Mouse (Mus musculus) right cerebral cortex, adult 2 months (tissue): Measurements from ENCODE around the gene Lad1.
A peak's percentile ranks its signal among the peaks of the same experiment; 100 is the strongest.

Experiments used
- DNase-seq, 2 experiments: peaks; one replicate each; pipeline ENCODE4 v3.0.0; 2021 to 2022; ENCODE audit warnings: low spot score in 2 of 2

Gene Lad1

DNA sequence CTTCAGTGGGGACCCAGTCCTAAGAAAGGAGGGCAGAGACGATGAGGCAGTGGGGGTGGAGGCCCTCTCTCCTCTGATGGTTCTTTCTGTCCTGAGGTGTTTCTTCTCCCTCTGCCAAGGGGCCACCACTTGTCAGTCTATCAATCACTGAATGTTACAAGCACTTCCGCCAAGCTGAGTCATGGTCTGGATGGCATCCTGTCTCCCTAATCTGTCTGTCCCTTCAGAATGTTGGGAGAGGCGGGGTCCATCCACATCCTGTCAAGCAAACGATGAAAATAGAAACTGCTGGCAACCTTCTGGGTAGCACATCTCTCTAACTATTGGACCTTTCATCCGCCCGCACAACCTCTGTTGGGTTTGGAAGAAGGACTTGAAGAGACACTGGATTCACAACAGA lies 26.1 kb downstream of the Lad1 start:
- DNase-seq = no peak

- no peak for DNase-seq
These were observed 28.2 kb downstream of the Lad1 start for GRCm38 (mm10) chr1:135846632-135847031.

DNA sequence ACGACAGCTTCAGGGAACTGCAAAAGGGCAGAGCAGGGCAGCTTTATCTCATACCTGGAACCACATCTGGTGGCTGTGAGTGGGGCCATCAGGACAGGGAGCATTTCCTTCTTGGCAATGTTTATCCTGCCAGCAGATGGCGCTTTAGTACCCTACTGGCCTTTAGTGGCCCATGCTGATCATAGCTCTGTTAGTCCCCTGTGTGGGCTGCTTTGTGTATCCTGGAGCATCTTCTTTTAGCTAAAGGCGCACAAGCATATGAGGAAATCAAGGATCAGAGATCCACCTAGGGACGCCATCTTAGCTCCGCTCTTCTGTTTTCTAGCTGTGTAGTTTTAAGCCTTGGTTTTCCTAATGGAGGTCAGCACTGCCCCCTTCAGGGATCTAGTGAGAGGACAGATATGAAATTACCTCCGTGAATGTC lies 28.8 kb downstream of the Lad1 start:
- DNase-seq = peak; percentile 20 to 24

DNA sequence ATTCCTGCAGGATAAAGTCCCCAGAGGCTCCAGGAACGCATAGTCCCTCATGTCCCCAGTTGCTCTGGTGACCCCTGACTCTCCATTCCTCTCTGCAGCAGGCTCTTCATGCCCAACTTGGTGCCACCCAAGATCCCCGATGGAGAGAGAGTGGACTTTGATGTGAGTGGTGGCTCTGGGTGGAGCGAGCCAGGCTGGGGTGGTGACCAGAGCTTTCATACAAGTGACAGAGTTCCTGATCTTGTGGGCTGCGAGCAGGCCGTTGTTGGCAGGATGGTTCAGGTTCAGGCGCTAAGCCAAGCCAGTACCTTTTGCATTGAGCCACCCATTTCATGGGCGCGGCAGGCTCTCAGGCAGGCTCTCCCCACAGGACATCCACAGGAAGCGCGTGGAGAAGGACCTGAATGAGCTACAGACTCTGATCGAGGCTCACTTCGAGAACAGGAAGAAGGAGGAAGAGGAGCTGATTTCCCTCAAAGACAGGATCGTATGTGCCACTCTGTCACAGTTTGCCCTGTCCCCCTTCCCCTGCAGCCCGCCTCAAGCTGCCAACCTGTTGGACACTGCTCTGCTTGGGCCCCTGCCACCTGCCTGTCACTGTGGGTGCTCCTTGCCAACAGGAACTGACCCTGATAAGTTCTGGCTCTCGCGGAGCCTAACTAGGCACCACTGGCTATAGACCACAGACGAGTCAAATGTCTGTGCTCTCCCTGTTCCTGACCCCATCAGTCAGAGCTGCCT lies 29.4 kb downstream of the Lad1 start:
- no peak for DNase-seq

- DNase-seq = peak; percentile 21 to 36
These were observed 32.5 kb downstream of the Lad1 start for GRCm38 (mm10) chr1:135850722-135851512.

DNA sequence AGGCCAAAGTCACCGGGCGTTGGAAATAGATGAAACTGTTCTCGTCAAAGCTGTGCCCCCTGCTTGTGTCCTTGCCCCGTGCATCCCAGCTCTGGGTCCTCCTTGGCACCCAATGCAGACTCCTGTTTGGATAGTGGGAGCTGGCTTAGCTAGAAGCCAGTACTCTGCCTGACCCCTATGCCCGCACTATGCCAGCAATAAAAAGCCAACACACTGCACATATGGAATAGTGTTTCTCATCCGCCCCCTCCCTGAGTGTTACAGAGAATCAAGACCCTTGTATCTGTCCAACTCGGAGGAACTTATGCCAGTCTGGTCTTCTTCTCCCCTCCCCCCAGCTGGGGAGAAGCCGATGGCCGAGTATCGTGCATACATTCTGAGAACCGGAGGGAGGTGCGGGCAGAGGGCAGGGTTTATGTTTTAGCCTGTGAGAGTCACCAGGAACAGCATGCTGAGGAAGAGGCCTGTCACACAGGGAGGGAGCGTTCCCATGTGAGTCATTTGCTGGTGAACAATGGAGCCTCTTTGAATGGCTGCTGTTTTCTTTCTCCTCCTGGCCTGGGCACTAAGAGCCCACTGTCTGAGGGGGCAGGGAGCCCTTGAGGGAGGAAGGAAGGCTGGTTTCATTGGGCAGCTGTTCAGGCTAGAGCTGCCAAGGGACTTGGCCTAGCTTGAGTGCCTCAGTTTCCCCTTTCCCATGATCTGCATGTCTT lies 33.8 kb downstream of the Lad1 start:
- no peak for DNase-seq

GRCm38 (mm10) chr1:135853200-135853599 lies 34.8 kb downstream of the Lad1 start:
- DNase-seq = no peak

DNA sequence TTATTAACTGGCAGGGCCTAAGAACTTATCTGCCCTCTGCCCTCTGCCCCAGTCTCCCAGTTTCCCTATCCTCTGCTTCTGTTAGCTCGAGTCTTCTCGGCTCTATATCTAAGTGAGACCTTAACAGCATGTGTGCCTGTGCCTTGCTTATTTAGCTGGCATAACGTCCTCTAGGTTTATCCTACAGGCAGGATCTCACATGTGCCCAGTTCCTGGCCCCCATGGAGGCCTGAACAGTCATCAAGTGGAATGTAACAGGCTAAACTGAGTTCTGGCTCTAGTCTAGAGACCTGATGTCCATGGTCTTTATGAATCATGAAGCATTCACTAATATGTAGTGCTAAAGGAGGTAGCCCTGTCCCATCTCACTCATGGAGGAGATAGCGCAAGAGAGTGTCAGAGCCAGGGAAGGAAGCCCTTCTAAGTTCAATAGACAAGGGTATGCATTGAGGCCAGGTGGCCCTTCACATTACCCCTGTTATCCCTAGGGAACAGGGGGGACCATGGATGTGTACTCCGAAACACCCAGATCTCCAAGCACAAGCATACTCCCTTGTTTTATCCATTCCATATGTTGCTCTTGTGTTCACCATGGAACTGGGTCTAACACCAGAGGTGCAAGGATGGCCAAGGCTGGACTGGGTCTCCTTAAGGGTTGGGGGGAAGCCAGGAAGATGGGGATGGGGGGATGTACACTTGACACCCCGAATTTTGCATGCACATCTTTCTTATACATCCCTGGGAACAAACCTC lies 36.4 kb downstream of the Lad1 start:
- DNase-seq = no peak

- DNase-seq = no peak
These were observed 36.9 kb downstream of the Lad1 start for GRCm38 (mm10) chr1:135855344-135855687.

GRCm38 (mm10) chr1:135856070-135856469 lies 37.7 kb downstream of the Lad1 start:
- DNase-seq = no peak

- DNase-seq = no peak
These were observed 38.9 kb downstream of the Lad1 start for GRCm38 (mm10) chr1:135857137-135857775.

- no peak for DNase-seq
These were observed 40.1 kb downstream of the Lad1 start for GRCm38 (mm10) chr1:135858533-135858932.

- DNase-seq = no peak
These were observed 42.7 kb downstream of the Lad1 start for GRCm38 (mm10) chr1:135861091-135861490.

- DNase-seq = no peak
These were observed 43.7 kb downstream of the Lad1 start for GRCm38 (mm10) chr1:135861980-135862552.

DNA sequence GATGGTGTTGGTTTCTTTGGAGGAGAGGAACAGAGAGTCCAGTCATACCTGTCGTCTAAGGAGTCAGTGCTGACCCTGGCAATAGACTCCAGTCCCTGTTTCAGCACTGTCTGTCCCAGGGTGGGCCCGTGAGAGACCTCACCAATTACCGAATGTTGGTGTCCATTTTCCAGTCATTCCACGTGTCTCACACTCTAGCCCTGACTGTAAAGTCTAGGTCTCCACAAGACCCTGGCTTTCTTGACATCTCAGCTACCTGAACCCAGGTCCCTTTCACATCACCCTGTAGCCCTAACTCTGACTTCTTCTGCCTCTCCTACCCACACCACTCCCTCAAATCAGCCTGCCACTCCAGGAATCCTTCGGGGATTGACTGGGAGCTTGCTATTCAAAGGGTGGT lies 44.2 kb downstream of the Lad1 start:
- no peak for DNase-seq

DNA sequence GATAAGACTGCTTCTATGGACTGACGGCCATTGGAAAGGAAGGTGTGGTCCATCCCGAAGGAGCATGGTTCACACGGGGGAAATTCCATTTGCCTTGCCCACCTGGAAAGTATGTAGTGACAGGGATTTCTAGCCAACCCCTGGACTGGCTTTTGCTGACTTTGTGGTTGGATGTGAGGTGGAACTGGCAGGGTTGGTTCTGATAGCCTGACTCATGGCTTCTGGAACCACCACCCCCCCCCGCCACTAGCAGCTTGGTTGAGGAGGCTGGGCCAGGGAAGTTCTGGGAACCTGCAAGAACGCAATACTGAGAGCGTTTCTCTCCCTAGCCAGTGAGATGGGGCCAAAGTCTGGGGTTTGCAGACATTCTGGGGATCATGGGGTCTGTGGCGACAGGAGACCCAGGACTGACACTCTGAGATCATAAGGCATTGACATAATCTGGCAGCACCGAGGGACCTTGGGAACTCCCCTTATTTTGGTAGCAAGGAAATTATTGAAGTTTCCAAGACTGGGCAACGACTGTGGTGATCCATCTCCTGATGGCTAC lies 45.5 kb downstream of the Lad1 start:
- no peak for DNase-seq

- no peak for DNase-seq
These were observed 46.4 kb downstream of the Lad1 start for GRCm38 (mm10) chr1:135864830-135865229.

- DNase-seq = peak; percentile 84 to 91
These were observed 47.3 kb downstream of the Lad1 start for GRCm38 (mm10) chr1:135865518-135866194.

GRCm38 (mm10) chr1:135868570-135868969 lies 50.2 kb downstream of the Lad1 start:
- no peak for DNase-seq

DNA sequence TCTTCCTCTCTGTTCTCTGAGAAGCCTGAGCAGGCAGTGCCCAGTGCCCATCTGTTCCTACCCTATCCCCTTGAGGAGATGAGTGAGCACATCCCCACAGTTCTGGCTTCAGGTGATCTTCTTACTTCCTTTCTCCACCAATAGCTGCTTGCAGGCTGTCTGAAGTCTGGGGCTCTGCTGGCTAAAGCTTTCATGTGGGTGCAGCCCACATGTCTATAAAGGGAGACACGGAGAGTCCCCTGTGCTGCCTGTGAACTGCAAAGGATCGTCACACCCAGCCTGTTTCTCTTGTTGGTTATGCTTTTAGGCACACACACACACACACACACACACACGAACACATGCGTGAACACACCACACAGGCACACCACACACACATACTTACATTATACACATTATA lies 54.6 kb downstream of the Lad1 start:
- DNase-seq = peak; percentile 34 to 40
